Mouse (Mus musculus) liver, embryonic 15.5 days (tissue): ENCODE results near the gene Ppp1r1b. TPM values are rescaled to one million over a fixed set of nuclear protein-coding genes. Genes with fewer than 3 reads are reported as not detected.
A peak's percentile ranks its signal among the peaks of the same experiment; 100 is the strongest.

Source experiments
- ATAC-seq: fragments of 200-750 bp; cut with Nextera tagmentation; 2 replicates; pipeline ENCODE4 v1.8.0; 2017; ENCODE audit warnings: moderate number of reproducible peaks, mild to moderate bottlenecking, moderate library complexity; ENCODE audit not compliant: insufficient read depth
- H3K27ac ChIP-seq: fragments of 300-500 bp; sonication (generic); replicated peaks from 2 replicates; pipeline ENCODE4 v1.5.1; 2015; ENCODE audit warnings: mild to moderate bottlenecking, inconsistent platforms
- H3K27me3 ChIP-seq: fragments of 300-500 bp; sonication (generic); 2 replicates; pipeline ENCODE4 v1.6.1; 2015; ENCODE audit warnings: mild to moderate bottlenecking, inconsistent platforms
- H3K36me3 ChIP-seq: fragments of 300-500 bp; sonication (generic); replicated peaks from 2 replicates; pipeline ENCODE4 v1.6.1; 2015; ENCODE audit warnings: moderate library complexity, mild to moderate bottlenecking, inconsistent platforms
- H3K4me1 ChIP-seq: fragments of 300-500 bp; sonication (generic); replicated peaks from 2 replicates; pipeline ENCODE4 v1.6.1; 2015; ENCODE audit warnings: inconsistent platforms
- H3K4me2 ChIP-seq: fragments of 300-500 bp; sonication (generic); 2 replicates; pipeline ENCODE4 v1.6.1; 2015; ENCODE audit warnings: moderate library complexity, mild to moderate bottlenecking, inconsistent platforms
- H3K4me3 ChIP-seq: fragments of 300-500 bp; sonication (generic); replicated peaks from 2 replicates; pipeline ENCODE4 v1.5.1; 2015; ENCODE audit warnings: mild to moderate bottlenecking, inconsistent platforms
- H3K9ac ChIP-seq: fragments of 300-500 bp; sonication (generic); 2 replicates; pipeline ENCODE4 v1.6.1; 2015; ENCODE audit warnings: moderate library complexity, mild to moderate bottlenecking, inconsistent platforms
- H3K9me3 ChIP-seq: fragments of 300-500 bp; sonication (generic); replicated peaks from 2 replicates; pipeline ENCODE4 v1.6.1; 2016; ENCODE audit warnings: inconsistent platforms
- WGBS: fragments of 180-500 bp; shearing (Covaris S2); methylation state at CpG from one replicate; pipeline ENCODE4 v1.1.7; 2015; ENCODE audit warnings: mixed read lengths; ENCODE audit not compliant: insufficient replicate concordance; 5-methylcytosine and 5-hydroxymethylcytosine counted together
- polyA plus RNA-seq: library from polyadenylated mRNA; unstranded; fragments of >200 nt; fragmentation: Nextera tagmentation; extraction: Ambion mirVana; gene quantifications from 2 replicates; pipeline ENCODE4 v1.2.1, GENCODE M21; 2015

Ppp1r1b gene
- polyA plus RNA-seq, 1 experiment from 2014 or later, result 0.59 TPM

- 9% methylated on average over 5 of the region's 5 CpGs for WGBS
- H3K4me3 ChIP-seq, result no peak overlapping the region
- ATAC-seq, result no peak
- peaks cover 100% of the 10 kb centered on the region for H3K27me3 ChIP-seq
- H3K9ac ChIP-seq, result no peak overlapping the region
- H3K36me3 ChIP-seq, result no peaks in the 10 kb centered on the region
- no peaks in the 10 kb centered on the region for H3K4me1 ChIP-seq
- H3K4me2 ChIP-seq, result no peak overlapping the region
- no peaks in the 10 kb centered on the region for H3K9me3 ChIP-seq
- no peak overlapping the region for H3K27ac ChIP-seq
Measured at GRCm38 (mm10) chr11:98321677-98322003, 26.6 kb upstream of the Ppp1r1b start.

DNA sequence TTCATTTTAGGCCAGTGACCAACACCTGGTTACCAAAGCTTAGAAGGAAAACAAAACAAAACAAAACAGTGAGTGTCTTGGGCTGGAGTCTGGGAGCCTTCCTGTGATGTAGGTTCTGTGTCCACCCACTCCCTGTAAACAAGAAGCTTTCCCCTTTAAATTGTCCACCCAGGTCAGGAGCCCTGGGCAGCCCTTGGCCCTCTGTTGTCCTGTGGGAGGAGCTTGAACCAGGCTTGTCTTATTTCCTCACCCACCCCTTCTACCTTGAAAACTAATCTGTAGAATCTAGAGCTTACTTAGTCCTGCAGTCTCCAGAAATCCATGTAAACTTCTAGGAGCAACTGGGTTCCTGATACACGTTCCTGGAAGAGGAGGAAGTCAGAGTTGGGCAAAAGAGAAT is 26.0 kb upstream of the Ppp1r1b start:
- Histone ChIP-seq H3K27me3 (peaks cover 100% of the 10 kb centered on the region), H3K9me3 (no peaks in the 10 kb centered on the region), H3K27ac (no peak overlapping the region), H3K4me1 (peaks cover 3% of the 10 kb centered on the region; the same call in 1 of the 2 replicates), H3K4me3 (no peak overlapping the region), H3K36me3 (no peaks in the 10 kb centered on the region), H3K9ac (no peak overlapping the region), H3K4me2 (no peak overlapping the region)
- WGBS, result 0% methylated on average over 1 of the region's 1 CpGs
- ATAC-seq, result no peak

DNA sequence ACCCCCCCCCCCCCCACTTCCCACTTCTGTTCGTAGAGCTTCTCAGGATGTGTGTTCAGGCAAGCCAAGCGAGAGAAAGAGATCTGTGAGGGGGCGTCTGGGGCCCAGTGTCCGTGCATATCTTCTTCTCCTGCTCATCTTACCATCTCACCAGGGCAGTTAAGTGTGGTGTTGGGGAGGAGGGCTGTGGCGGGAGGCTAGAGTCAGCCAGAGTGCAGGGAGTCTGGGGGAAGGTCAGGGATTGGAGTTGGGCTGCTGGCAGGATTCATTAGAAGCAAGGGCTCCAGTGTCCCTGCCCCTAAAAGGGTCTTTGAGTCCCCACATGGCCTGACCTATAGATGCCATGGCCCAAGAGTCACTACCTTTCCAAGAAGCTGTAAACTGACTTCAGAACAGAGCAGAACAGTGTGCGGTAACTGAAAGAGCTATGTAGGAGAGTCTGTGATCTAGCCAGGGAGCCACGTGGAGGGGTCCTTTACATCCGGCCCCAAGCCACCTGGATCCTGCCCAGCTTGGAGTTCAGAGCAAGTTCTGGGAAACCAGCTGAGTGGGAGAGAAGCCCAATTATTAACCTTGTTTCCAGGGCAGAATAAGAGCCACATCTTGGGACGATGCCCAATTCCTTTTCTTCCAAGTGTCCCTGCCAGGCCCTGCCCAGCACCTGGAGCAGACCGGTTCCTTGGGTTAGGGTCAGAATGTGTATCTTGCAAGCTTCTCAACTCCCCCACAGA is 24.9 kb upstream of the Ppp1r1b start:
- H3K4me2 ChIP-seq, result no peak overlapping the region
- no peaks in the 10 kb centered on the region for H3K36me3 ChIP-seq
- WGBS, result 4% methylated on average over 10 of the region's 10 CpGs
- no peaks in the 10 kb centered on the region for H3K9me3 ChIP-seq
- no peak overlapping the region for H3K27ac ChIP-seq
- H3K9ac ChIP-seq, result no peak overlapping the region
- H3K4me1 ChIP-seq, result peaks cover 14% of the 10 kb centered on the region
- no peak overlapping the region for H3K4me3 ChIP-seq
- no peak for ATAC-seq
- H3K27me3 ChIP-seq, result peaks cover 100% of the 10 kb centered on the region

DNA sequence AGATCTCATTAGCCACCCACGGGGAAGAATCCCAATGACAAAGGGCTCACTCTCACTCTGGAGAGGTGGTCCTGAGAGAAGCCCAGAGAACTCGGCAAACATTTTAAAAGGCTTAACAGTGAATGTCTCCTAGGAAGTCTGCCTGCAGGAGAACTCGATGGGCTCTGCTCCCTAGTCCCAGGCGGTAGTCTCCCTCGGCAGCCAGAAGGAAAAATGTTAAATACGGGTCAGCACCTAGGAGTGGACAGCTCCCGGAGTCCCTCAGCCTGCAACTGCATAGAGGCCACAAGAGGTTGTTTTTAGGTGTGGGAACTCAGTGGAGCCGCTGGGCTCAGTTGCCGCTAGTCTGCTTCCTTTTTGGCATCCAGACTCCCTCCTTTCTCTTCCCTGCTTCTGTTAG is 24.3 kb upstream of the Ppp1r1b start:
- Histone ChIP-seq H3K4me2 (no peak overlapping the region), H3K9me3 (no peaks in the 10 kb centered on the region), H3K4me1 (peaks cover 15% of the 10 kb centered on the region), H3K36me3 (no peaks in the 10 kb centered on the region), H3K9ac (no peak overlapping the region), H3K4me3 (no peak overlapping the region), H3K27ac (no peak overlapping the region), H3K27me3 (peaks cover 100% of the 10 kb centered on the region)
- ATAC-seq, result no peak
- 3% methylated on average over 9 of the region's 9 CpGs for WGBS

- Histone ChIP-seq H3K4me1 (peaks cover 15% of the 10 kb centered on the region), H3K27me3 (peaks cover 100% of the 10 kb centered on the region), H3K9me3 (no peaks in the 10 kb centered on the region), H3K4me2 (no peak overlapping the region), H3K36me3 (no peaks in the 10 kb centered on the region), H3K4me3 (no peak overlapping the region), H3K27ac (no peak overlapping the region), H3K9ac (no peak overlapping the region)
- WGBS, result 4% methylated on average over 14 of the region's 14 CpGs
- no peak for ATAC-seq
Measured at GRCm38 (mm10) chr11:98325191-98325820, 22.9 kb upstream of the Ppp1r1b start.

DNA sequence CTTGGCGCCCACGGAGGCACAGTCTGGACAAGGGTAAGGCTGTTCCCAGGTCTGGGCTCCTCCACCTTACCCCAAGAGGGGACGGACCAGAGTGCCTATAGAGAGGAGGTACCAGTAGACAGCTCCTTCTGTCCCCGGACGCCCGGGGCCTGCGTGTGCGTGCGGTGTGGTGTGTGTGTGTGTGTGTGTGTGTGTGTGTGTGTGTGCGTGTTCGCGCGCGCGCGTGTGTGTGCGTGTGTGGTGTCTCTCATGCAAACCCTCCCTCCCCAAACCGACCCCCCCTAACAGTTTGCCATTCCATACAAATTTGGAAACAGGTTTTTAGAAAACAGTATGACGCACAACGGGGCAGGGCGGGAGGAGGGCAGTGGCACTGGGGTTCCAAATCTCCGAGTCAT is 22.4 kb upstream of the Ppp1r1b start:
- WGBS, result 5% methylated on average over 22 of the region's 22 CpGs
- Histone ChIP-seq H3K9me3 (no peaks in the 10 kb centered on the region), H3K36me3 (no peaks in the 10 kb centered on the region)

DNA sequence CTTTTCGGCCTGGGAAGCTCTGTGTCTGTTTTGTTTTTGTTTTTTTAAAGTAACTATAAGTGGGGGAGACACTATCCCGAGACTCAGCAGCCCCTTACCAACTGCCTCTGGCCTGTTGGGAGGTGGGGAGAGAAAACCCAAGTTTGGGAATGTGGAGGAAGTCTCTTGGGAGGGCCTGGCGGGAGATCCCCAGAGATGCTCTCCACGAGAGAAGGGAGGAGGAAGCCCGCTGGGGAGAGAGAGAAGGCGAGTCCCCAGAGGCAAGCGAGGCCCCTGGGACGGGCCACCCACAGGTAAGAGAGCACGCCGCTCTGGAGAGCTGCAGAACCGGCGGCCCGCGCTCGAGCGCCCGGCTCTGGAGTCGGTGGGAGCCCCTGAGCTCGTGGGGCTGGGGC is 21.5 kb upstream of the Ppp1r1b start:
- Histone ChIP-seq H3K4me3 (no peak overlapping the region), H3K27me3 (peaks cover 100% of the 10 kb centered on the region)

More for the DNA sequence above, 22.4 kb upstream of the Ppp1r1b start:
- no peak overlapping the region for H3K27ac ChIP-seq
- H3K4me1 ChIP-seq, result peaks cover 15% of the 10 kb centered on the region
- ATAC-seq, result no peak
- H3K4me2 ChIP-seq, result no peak overlapping the region
- H3K27me3 ChIP-seq, result peaks cover 100% of the 10 kb centered on the region
- H3K4me3 ChIP-seq, result no peak overlapping the region
- H3K9ac ChIP-seq, result no peak overlapping the region

GRCm38 (mm10) chr11:98327136-98328030 is 20.8 kb upstream of the Ppp1r1b start:
- Histone ChIP-seq H3K9ac (no peak overlapping the region), H3K27me3 (peaks cover 100% of the 10 kb centered on the region), H3K4me3 (peak overlapping the region; percentile 4; the same call in 1 of the 2 replicates), H3K27ac (no peak overlapping the region), H3K9me3 (no peaks in the 10 kb centered on the region), H3K4me1 (peaks cover 15% of the 10 kb centered on the region), H3K36me3 (no peaks in the 10 kb centered on the region), H3K4me2 (peak overlapping the region; percentile 41; the same call in 1 of the 2 replicates)
- no peak for ATAC-seq
- WGBS, result 2% methylated on average over 97 of the region's 97 CpGs

More for the DNA sequence above, 21.5 kb upstream of the Ppp1r1b start:
- Histone ChIP-seq H3K27ac (no peak overlapping the region), H3K36me3 (no peaks in the 10 kb centered on the region), H3K9ac (no peak overlapping the region), H3K9me3 (no peaks in the 10 kb centered on the region), H3K4me2 (peak overlapping the region; percentile 41; the same call in 1 of the 2 replicates), H3K4me1 (peaks cover 15% of the 10 kb centered on the region)
- no peak for ATAC-seq
- 1% methylated on average over 19 of the region's 19 CpGs for WGBS

GRCm38 (mm10) chr11:98328031-98328370 is 20.2 kb upstream of the Ppp1r1b start:
- no peak overlapping the region for H3K9ac ChIP-seq
- no peaks in the 10 kb centered on the region for H3K9me3 ChIP-seq
- H3K4me2 ChIP-seq, result peak overlapping the region; percentile 41; the same call in 1 of the 2 replicates
- 1% methylated on average over 35 of the region's 35 CpGs for WGBS
- H3K36me3 ChIP-seq, result no peaks in the 10 kb centered on the region
- H3K27me3 ChIP-seq, result peaks cover 100% of the 10 kb centered on the region
- H3K27ac ChIP-seq, result no peak overlapping the region
- H3K4me3 ChIP-seq, result peak overlapping the region; percentile 4; the same call in 1 of the 2 replicates
- ATAC-seq, result no peak
- H3K4me1 ChIP-seq, result peaks cover 15% of the 10 kb centered on the region

- Histone ChIP-seq H3K9ac (no peak overlapping the region), H3K9me3 (no peaks in the 10 kb centered on the region), H3K27me3 (peaks cover 100% of the 10 kb centered on the region), H3K4me2 (peak overlapping the region; percentile 41), H3K4me3 (0 out of 2 replicates have a peak overlapping the region, but pooled peaks have one; percentile 4), H3K27ac (no peak overlapping the region), H3K36me3 (no peaks in the 10 kb centered on the region), H3K4me1 (peaks cover 15% of the 10 kb centered on the region)
- no peak for ATAC-seq
- WGBS, result 1% methylated on average over 50 of the region's 56 CpGs
Measured at GRCm38 (mm10) chr11:98328371-98329069, 19.7 kb upstream of the Ppp1r1b start.
